Mouse (Mus musculus): ENCODE measurements at regions not wholly inside any gene's neighbourhood (a gene's known extent, or its start where the extent isn't known, plus 50 kb on each side); places are given as distances from the start of the nearest gene placed in this dataset.

GRCm38 (mm10) chr5:119598166-119598565 lies 72.3 kb upstream of the Tbx3 start:
- no peak for TF ChIP-seq POLR2A (IDR thresholded peaks at IDR 0.05; ENCODE audit: insufficient read depth, low read length)
- no peak for TF ChIP-seq CTCF (IDR thresholded peaks at IDR 0.05; ENCODE audit: low read depth, low read length)

Data from ES-Bruce4 (cell line).